Mouse (Mus musculus) intestine, postnatal 0 days (tissue): Measurements from ENCODE around the gene Hexim1. TPM values are rescaled to one million over a fixed set of nuclear protein-coding genes. Genes with fewer than 3 reads are reported as not detected.
A peak's percentile ranks its signal among the peaks of the same experiment; 100 is the strongest.

Experiments used
- ATAC-seq: fragments of 200-750 bp; cut with Nextera tagmentation; 2 replicates; pipeline ENCODE4 v1.8.0; 2017; ENCODE audit warnings: mild to moderate bottlenecking, moderate TSS enrichment, moderate library complexity
- H3K27ac ChIP-seq: fragments of 300-500 bp; sonication (generic); 2 replicates; pipeline ENCODE4 v1.5.1; 2014; ENCODE audit warnings: mild to moderate bottlenecking, low read depth, low read length, moderate library complexity
- H3K27me3 ChIP-seq: fragments of 300-500 bp; sonication (generic); replicated peaks from 2 replicates; pipeline ENCODE4 v1.6.1; 2014; ENCODE audit warnings: low read length, mixed read lengths; ENCODE audit not compliant: control insufficient read depth, insufficient read depth
- H3K36me3 ChIP-seq: fragments of 300-500 bp; sonication (generic); 2 replicates; pipeline ENCODE4 v1.6.1; 2014; ENCODE audit warnings: mild to moderate bottlenecking, moderate library complexity; ENCODE audit not compliant: control insufficient read depth, insufficient read depth
- H3K4me1 ChIP-seq: fragments of 300-500 bp; sonication (generic); replicated peaks from 2 replicates; pipeline ENCODE4 v1.6.1; 2014; ENCODE audit warnings: antibody characterized with exemption, low read length, mixed read lengths; ENCODE audit not compliant: control insufficient read depth, insufficient read depth
- H3K4me2 ChIP-seq: fragments of 300-500 bp; sonication (generic); replicated peaks from 2 replicates; pipeline ENCODE4 v1.6.1; 2014; ENCODE audit warnings: low read depth, mild to moderate bottlenecking, moderate library complexity
- H3K4me3 ChIP-seq: fragments of 300-500 bp; sonication (generic); 2 replicates; pipeline ENCODE4 v1.5.1; 2014; ENCODE audit warnings: low read depth, low read length
- H3K9ac ChIP-seq: fragments of 300-500 bp; sonication (generic); 2 replicates; pipeline ENCODE4 v1.6.1; 2014; ENCODE audit warnings: mild to moderate bottlenecking, low read depth, low read length
- H3K9me3 ChIP-seq: fragments of 300-500 bp; sonication (generic); 2 replicates; pipeline ENCODE4 v1.6.1; 2016; ENCODE audit warnings: mixed run types; ENCODE audit not compliant: control insufficient read depth
- CTCF ChIP-seq: sonication (generic); IDR thresholded peaks from 2 replicates; pipeline ENCODE4 v1.5.1; 2016; ENCODE audit warnings: low read depth, mild to moderate bottlenecking, control low read depth, antibody characterized with exemption, moderate library complexity
- WGBS: fragments of 180-500 bp; shearing (Covaris S2); extraction: QIAGEN DNeasy Blood & Tissue Kit; methylation state at CpG from one replicate; pipeline ENCODE4 v1.1.7; 2014; 5-methylcytosine and 5-hydroxymethylcytosine counted together
- polyA plus RNA-seq: library from polyadenylated mRNA; unstranded; fragments of >200 nt; fragmentation: Nextera tagmentation; extraction: Ambion mirVana; gene quantifications from 2 replicates; pipeline ENCODE4 v1.2.1, GENCODE M21; 2015

The Hexim1 gene
- polyA plus RNA-seq, 1 experiment from 2014 or later: 4.6 TPM

- peaks cover 11% of the 10 kb centered on the region; the same call in 1 of the 2 replicates for H3K36me3 ChIP-seq
- H3K4me3 ChIP-seq: no peak overlapping the region
- no peaks in the 10 kb centered on the region for H3K9me3 ChIP-seq
- H3K27me3 ChIP-seq: peaks cover under 1% of the 10 kb centered on the region; the same call in 1 of the 2 replicates
- 66% methylated on average over 4 of the region's 4 CpGs for WGBS
- H3K27ac ChIP-seq: no peak overlapping the region
- no peak for TF ChIP-seq CTCF
- H3K9ac ChIP-seq: no peak overlapping the region
- peaks cover 24% of the 10 kb centered on the region for H3K4me1 ChIP-seq
- H3K4me2 ChIP-seq: 0 out of 2 replicates have a peak overlapping the region, but pooled peaks have one; percentile 93
- ATAC-seq: no peak
Observed at GRCm38 (mm10) chr11:103106386-103106785, 9.6 kb upstream of the Hexim1 start.

GRCm38 (mm10) chr11:103111301-103111700 lies 4.7 kb upstream of the Hexim1 start:
- Histone ChIP-seq H3K27me3 (no peaks in the 10 kb centered on the region), H3K27ac (no peak overlapping the region), H3K9ac (no peak overlapping the region; the same call in 1 of the 2 replicates), H3K4me1 (peaks cover 7% of the 10 kb centered on the region; the same call in 1 of the 2 replicates), H3K9me3 (no peaks in the 10 kb centered on the region), H3K36me3 (peaks cover 2% of the 10 kb centered on the region; the same call in 1 of the 2 replicates), H3K4me2 (peak overlapping the region; percentile 78), H3K4me3 (peak overlapping the region; percentile 40; the same call in 1 of the 2 replicates)
- 34% methylated on average over 10 of the region's 10 CpGs for WGBS
- no peak for TF ChIP-seq CTCF
- no peak for ATAC-seq

GRCm38 (mm10) chr11:103111881-103112551 lies 4.0 kb upstream of the Hexim1 start:
- peak overlapping the region; percentile 15; the same call in 1 of the 2 replicates for H3K27ac ChIP-seq

GRCm38 (mm10) chr11:103112552-103112912 lies 3.5 kb upstream of the Hexim1 start:
- Histone ChIP-seq H3K36me3 (no peaks in the 10 kb centered on the region; the same call in 1 of the 2 replicates), H3K27ac (peak overlapping the region; percentile 15; the same call in 1 of the 2 replicates), H3K9ac (peak overlapping the region; percentile 51), H3K9me3 (no peaks in the 10 kb centered on the region), H3K4me3 (peak overlapping the region; percentile 40; the same call in 1 of the 2 replicates), H3K4me1 (peaks cover 7% of the 10 kb centered on the region; the same call in 1 of the 2 replicates), H3K27me3 (no peaks in the 10 kb centered on the region), H3K4me2 (peak overlapping the region; percentile 78)
- ATAC-seq: no peak
- no peak for TF ChIP-seq CTCF
- WGBS: 38% methylated on average over 9 of the region's 9 CpGs

More at GRCm38 (mm10) chr11:103111881-103112551, 4.0 kb upstream of the Hexim1 start:
- Histone ChIP-seq H3K9me3 (no peaks in the 10 kb centered on the region), H3K9ac (peak overlapping the region; percentile 51), H3K27me3 (no peaks in the 10 kb centered on the region), H3K4me2 (peak overlapping the region; percentile 78), H3K4me1 (peaks cover 7% of the 10 kb centered on the region; the same call in 1 of the 2 replicates), H3K36me3 (no peaks in the 10 kb centered on the region; the same call in 1 of the 2 replicates), H3K4me3 (peak overlapping the region; percentile 40)
- no peak for TF ChIP-seq CTCF
- 3% methylated on average over 28 of the region's 28 CpGs for WGBS
- peak; percentile 14; the same call in 1 of the 2 replicates for ATAC-seq

- TF ChIP-seq CTCF: no peak
- Histone ChIP-seq H3K36me3 (no peaks in the 10 kb centered on the region), H3K27me3 (no peaks in the 10 kb centered on the region), H3K27ac (no peak overlapping the region), H3K4me3 (no peak overlapping the region), H3K4me2 (no peak overlapping the region), H3K4me1 (peaks cover 7% of the 10 kb centered on the region; the same call in 1 of the 2 replicates), H3K9me3 (no peaks in the 10 kb centered on the region), H3K9ac (no peak overlapping the region)
- ATAC-seq: no peak
- WGBS: 61% methylated on average over 12 of the region's 12 CpGs
Observed at GRCm38 (mm10) chr11:103113005-103113404, 3.0 kb upstream of the Hexim1 start.

- 65% methylated on average over 4 of the region's 4 CpGs for WGBS
- no peak for TF ChIP-seq CTCF
- ATAC-seq: no peak
- peaks cover 7% of the 10 kb centered on the region; the same call in 1 of the 2 replicates for H3K4me1 ChIP-seq
- no peaks in the 10 kb centered on the region for H3K27me3 ChIP-seq
- H3K9ac ChIP-seq: no peak overlapping the region
- H3K4me3 ChIP-seq: no peak overlapping the region
- H3K27ac ChIP-seq: no peak overlapping the region
- H3K4me2 ChIP-seq: no peak overlapping the region
- no peaks in the 10 kb centered on the region for H3K9me3 ChIP-seq
- no peaks in the 10 kb centered on the region for H3K36me3 ChIP-seq
Observed at GRCm38 (mm10) chr11:103113771-103114170, 2.3 kb upstream of the Hexim1 start.
